Mouse (Mus musculus): ENCODE data around the gene Cntnap2.

The Cntnap2 gene

DNA sequence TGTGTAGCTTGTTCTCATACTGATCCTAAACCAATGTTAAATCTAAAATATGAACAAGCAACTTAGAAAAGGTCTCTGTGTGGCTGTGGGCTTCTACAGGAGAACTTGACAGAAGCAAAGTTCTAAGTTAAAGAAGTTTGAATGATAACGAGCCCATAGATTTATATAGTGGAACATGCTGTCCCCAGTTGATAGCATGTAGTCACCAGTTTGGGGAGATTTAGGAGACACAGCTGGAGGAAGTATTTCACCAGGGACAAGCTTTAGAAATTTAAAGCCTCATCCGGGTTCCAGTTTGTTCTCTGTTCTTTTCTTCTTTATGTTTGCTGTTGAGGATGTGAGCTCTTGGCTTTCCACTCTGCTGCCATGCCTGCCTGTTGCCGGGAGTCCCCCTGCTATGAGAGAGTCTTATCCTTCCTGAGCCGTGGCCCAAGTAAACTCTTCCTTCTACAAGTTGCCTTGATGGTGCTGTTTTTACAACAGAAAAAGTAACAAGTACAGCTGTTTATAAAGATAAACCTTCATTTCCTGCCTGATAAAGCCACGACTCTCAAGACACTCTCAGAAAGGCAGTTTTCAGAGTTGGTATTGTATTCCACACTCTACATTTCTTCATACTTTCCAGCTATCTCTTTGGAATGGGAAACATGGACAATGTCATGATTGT is 2264.1 kb downstream of the Cntnap2 start:
- no peak for DNase-seq

DNA sequence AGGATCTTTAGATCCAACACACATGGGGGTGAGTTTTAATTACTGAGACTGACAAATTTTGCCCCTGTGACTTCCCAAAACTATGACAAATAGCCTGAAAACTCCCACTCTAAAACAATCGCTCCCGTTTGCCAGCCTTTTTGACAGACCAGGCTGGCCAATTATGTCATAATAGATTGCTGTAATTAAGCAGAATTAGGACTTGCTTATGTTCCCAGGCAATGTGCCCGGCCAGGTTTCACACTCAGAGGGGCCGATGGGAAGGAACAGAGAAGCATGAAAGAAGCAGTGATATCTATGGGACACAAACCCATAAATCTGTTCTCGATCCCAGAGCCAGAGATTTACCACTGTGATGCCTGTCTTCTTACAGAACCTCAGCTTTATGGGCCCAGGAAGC is 2264.7 kb downstream of the Cntnap2 start:
- no peak for DNase-seq

DNA sequence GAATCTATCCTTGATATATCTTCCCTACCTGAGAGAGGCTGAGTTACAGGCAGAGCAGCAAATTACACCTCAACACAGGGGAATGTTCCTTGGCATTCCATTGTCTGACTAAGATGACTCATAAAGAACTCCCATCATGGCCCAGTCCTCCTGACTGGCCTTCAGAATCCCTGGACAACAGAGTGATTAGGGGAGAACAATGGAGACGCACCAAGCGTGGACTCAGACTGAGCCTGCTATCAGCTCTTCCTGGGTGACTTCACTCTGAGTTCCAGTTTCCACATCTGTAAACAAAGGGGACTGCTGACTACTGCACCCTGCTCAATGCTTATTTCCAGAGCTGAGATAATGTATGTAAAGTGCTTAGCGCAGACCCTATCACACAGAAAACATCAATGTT is 2269.1 kb downstream of the Cntnap2 start:
- no peak for DNase-seq

DNA sequence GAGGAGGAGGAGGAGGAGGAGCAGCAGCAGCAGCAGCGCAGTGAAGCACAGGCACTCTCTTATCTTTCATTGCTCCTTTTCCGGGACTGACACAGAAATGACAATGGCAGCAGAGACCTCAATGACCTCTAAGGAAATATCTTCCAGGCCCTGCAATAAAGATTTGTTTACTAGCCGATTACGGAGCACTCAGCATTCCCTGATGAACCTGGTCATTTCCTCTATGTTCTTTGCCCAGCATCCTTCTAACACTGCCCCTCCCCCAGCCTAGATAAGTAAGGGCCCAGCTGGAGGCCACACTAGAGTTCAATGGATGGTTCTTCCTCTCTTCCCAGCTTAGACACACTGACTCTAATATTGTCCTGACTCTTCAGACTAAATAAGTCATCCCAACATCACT is 2270.1 kb downstream of the Cntnap2 start:
- no peak for DNase-seq

DNA sequence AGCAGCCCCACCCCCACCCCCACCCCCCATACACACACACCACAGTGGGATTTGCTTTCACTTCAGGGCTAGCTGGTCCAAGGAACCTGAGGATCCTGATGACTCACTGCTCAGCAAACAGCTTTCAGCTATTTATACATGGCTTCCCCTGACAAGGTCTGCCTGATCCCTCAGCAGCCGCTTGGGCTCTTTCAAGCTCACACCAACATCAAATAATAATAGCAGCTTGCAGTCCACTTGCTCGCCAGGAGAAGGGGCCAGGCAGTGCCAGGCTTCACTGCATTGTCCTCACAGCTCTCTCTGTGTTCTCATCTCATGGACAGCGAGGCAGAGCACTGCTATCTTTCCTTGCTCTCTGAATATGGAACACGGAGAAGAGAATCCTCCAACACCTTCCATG is 2273.9 kb downstream of the Cntnap2 start:
- DNase-seq, result no peak

DNA sequence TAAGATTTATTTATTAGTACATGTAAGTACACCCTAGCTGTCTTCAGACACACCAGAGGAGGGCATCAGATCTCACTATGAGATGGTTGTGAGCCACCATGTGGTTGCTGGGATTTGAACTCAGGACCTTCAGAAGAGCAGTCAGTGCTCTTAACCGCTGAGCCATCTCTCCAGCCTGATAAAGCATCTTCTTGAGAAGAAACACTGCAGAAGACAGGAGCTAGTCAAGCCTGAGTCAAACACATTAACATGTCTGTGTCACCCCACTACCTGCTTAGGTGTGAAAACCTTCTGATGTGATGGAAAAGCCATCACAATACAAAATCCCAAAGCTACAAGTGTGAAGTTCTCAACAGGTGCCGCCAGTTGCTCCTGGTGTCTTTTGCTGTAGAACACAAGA is 2275.2 kb downstream of the Cntnap2 start:
- DNase-seq, result no peak

DNA sequence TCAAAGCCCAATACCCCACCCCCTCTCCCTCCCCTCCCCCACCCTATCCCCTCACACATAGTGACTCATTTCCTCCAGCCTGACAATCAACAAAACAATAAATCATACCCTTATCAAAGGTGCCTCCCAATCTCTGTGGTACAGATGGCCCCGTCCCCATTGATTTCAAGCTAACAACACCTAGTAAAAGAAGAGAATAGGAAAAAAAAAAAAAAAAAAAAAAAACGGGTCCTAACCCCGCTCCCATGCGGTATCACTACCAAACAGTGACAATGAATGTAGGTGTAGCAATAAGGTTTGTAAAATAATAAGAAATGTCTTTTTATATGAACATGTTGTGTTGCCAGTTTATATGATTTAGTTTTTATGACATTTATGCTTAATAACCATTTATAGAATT is 2278.1 kb downstream of the Cntnap2 start:
- no peak for DNase-seq

DNA sequence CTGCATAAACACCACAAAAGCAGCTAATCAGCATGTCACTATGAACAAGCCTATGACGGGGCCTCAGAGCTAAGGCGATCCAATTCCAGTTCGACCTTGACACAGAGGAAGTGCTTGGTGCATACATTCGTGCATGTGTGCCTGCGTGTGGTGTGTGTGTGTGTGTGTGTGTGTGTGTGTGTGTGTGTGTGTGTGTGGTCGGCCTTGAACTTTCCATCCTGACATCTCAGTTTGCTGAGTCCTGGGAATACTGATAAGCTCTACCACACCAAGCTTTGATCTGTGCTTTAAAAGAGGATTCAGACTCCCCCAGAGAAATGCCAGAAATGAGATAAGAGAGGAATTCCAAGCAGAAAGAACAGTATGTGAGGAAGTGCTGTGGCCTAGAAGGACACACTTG is 2279.0 kb downstream of the Cntnap2 start:
- DNase-seq, result no peak

DNA sequence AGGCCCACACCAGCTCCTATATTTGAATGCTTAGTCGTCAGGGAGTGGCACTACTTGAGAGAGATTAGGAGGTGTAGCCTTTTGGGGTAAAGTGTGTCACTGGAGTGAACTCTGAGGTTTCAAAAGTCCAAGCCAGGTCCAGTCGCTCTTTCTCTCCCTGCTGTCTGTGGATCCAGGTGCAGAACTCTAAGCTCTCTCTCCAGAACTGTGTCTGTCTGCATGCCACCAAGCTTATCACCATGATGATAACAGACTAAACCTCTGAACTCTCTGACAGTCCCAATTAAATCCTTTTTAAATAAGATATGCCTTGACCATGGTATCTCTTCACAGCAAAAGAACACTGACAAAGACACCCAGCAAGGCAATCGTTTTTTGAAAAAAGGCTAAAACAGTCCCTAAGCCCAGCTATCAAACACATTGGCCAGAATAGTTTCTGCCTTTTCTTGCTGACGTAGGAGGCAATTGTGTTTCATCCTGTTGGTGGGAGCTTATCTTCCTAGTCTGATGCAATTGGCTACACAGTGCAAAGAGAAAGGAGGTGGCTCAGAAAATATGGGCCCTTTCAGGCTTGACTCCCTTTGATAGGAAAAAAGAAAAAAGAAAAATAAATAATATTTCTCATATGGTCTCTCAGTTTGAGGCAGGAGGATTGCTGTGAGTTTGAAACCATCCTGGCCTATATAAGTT is 2281.8 kb downstream of the Cntnap2 start:
- no peak for DNase-seq

DNA sequence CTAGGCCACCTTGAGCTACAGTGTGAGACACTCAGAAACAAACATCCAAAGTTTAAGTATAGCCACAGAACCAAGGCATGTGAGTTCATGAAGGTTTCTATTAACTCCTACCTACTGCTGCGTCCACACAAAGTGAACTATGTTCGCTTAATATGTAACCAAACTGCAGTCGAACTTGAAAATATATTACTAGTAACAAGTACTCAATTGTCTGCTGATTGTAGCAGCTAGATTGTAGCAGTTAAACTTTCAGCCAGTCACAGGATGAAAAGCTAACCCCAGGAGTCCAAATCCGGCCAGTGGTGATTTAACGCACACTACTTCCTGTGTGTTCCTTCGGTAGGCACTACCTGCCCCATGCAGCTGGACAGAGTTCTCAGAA is 2282.3 kb downstream of the Cntnap2 start:
- no peak for DNase-seq

DNA sequence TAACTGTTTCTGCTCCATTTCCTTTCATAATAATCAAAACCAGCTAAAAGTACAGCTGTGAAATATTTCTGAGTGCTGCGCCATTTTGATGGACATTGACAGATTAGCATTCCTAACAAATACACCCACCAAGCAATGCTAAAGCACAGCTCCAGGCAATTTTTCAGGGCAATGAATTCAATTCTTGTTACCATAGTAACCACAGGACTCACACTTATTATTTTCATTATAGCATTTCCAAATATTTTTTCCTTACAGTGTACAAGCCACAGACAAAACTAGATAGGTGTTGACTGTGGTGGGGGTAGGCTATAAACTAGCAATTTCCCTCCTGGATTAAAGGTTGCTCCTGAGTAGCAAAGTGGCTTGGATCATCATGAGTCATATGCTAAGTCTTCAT is 2284.1 kb downstream of the Cntnap2 start:
- DNase-seq, result no peak

DNA sequence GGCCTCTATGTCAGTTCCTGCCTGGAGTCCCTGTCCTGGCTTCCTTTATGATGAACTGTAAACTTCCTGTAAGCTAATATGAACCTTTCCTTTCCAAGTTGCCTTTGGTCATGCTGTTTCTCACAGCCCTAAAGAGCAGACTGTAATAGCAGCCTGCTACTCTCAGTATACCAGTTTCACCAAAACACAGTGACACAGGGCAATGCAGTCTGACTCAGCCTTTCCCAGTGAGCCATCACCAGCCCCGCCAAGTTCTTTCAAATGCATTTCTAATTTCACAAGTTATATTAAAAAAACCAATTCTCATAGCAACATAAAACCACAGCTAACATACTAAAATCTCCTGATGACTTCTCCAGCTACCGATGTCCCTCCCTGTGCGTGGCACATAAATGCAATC is 2285.5 kb downstream of the Cntnap2 start:
- DNase-seq, result no peak

DNA sequence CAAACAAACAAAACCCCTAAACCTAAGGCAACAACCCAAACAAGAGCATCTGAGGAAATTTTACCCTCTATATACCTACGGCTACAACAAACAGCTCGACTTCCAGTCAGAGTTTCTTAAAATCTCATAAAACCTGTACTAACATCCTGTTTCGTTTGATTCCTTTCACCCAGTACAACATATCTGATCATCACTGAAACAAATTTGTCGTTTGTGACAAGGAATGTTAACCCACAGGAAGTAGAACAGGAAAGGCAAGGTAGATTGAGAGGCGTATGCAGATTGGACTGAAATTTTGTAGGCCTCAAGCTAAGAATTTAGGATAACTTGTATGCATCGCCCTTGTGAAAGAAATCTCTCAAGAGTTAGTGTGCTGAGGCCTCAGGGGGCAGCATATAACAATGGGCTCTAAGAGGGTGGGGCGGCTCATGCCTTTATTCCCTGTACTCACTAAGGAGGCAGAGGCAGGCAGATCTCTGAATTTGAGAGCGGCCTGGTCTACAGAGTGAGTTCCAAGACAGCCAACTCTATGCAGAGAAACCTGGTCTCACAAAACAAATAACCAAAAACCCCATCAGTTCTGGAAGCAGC is 2291.0 kb downstream of the Cntnap2 start:
- DNase-seq, result no peak

Data from thymus, postnatal 4 days (tissue).